Mouse (Mus musculus): ENCODE results near the gene Aoah. TPM values are rescaled to one million over a fixed set of nuclear protein-coding genes. Genes with fewer than 3 reads are reported as not detected.

The Aoah gene
- polyA plus RNA-seq (2012; rRNA removed), result 0.28 and 0.41 TPM in 2 replicates

GRCm38 (mm10) chr13:20793901-20794300, at the start of gene Aoah:
Aoah (plus strand) TSS chr13:20794113.

GRCm38 (mm10) chr13:21074847-21075246, 280.9 kb downstream of the Aoah start, which contains the start of gene Olfr1370:
Olfr1370 (minus strand) TSS chr13:21074947.

Data from central nervous system, embryonic 18 days (tissue).